Mouse (Mus musculus) pancreas, adult 10 weeks (tissue): ENCODE data around the gene Fabp1. TPM values are rescaled to one million over a fixed set of nuclear protein-coding genes. Genes with fewer than 3 reads are reported as not detected.

Source experiments
- polyA plus RNA-seq: library from polyadenylated mRNA; stranded (reverse); fragments of 350-450 nt; fragmentation: Illumina TruSeq; extraction: RNeasy Lipid Tissue Mini Kit (QIAGEN cat#74804); gene quantifications from one replicate; pipeline ENCODE4 v1.2.3, GENCODE M21; 2015; ENCODE audit warnings: low read depth, low replicate concordance; ENCODE audit not compliant: insufficient read depth

Gene Fabp1
- not detected for polyA plus RNA-seq

GRCm38 (mm10) chr6:71199612-71200011, at the start of gene Fabp1:
TSS of gene Fabp1 (plus strand) at chr6:71199827.

Other genes with a start within 250 kb of the Fabp1 start
- gene Foxi3, start 243.3 kb upstream of the Fabp1 start, polyA plus RNA-seq, result not detected
- 4.9 TPM for gene Thnsl2, start 55.4 kb upstream of the Fabp1 start, polyA plus RNA-seq
- 9.7 TPM for gene Krcc1, start 71.8 kb downstream of the Fabp1 start, polyA plus RNA-seq
- not detected for gene Smyd1, start 122.4 kb downstream of the Fabp1 start, polyA plus RNA-seq
- not detected for gene Cd8b1, start 123.0 kb downstream of the Fabp1 start, polyA plus RNA-seq
- gene Cd8a, start 173.6 kb downstream of the Fabp1 start, polyA plus RNA-seq, result not detected
- 11.4 TPM for gene Rmnd5a, start 240.8 kb downstream of the Fabp1 start, polyA plus RNA-seq